Mouse (Mus musculus): Measurements from ENCODE around the gene Cdkn3. TPM values are rescaled to one million over a fixed set of nuclear protein-coding genes. Genes with fewer than 3 reads are reported as not detected.

The Cdkn3 gene
- polyA plus RNA-seq, 1 experiment from 2014 or later, result 5.2 TPM

- Histone ChIP-seq H3K9me3 (ENCODE audit: control insufficient read depth, low read length) (no peaks in the 10 kb centered on the region), H3K4me2 (ENCODE audit: low read depth, low read length) (peak overlapping the region; percentile 76), H3K4me1 (ENCODE audit: control insufficient read depth, insufficient read depth, low read length) (peaks cover 12% of the 10 kb centered on the region; the same call in 1 of the 2 replicates), H3K4me3 (ENCODE audit: low read depth, low read length) (peak overlapping the region; percentile 93), H3K36me3 (ENCODE audit: control insufficient read depth, insufficient read depth, low read length) (no peaks in the 10 kb centered on the region), H3K9ac (replicated peaks; ENCODE audit: low read depth, low read length) (peak overlapping the region; percentile 94; the same call in 1 of the 2 replicates), H3K27me3 (ENCODE audit: control insufficient read depth, insufficient read depth, low read length) (no peaks in the 10 kb centered on the region; the same call in 1 of the 2 replicates), H3K27ac (ENCODE audit: low read depth, low read length) (peak overlapping the region; percentile 1; the same call in 1 of the 2 replicates)
- 38% methylated on average over 8 of the region's 8 CpGs for WGBS
- peak; percentile 1; the same call in 1 of the 2 replicates for ATAC-seq (ENCODE audit: low read depth)
Measured at GRCm38 (mm10) chr14:46788505-46788901, 28.2 kb downstream of the Cdkn3 start.

GRCm38 (mm10) chr14:46790303-46790702, 30.0 kb downstream of the Cdkn3 start:
- H3K27me3 ChIP-seq (ENCODE audit: control insufficient read depth, insufficient read depth, low read length), result no peaks in the 10 kb centered on the region; the same call in 1 of the 2 replicates
- H3K36me3 ChIP-seq (ENCODE audit: control insufficient read depth, insufficient read depth, low read length), result no peaks in the 10 kb centered on the region
- H3K4me3 ChIP-seq (ENCODE audit: low read depth, low read length), result no peak overlapping the region
- ATAC-seq (ENCODE audit: low read depth), result no peak
- 68% methylated on average over 4 of the region's 4 CpGs for WGBS
- no peaks in the 10 kb centered on the region for H3K9me3 ChIP-seq (ENCODE audit: control insufficient read depth, low read length)
- no peak overlapping the region for H3K27ac ChIP-seq (ENCODE audit: low read depth, low read length)
- no peak overlapping the region for H3K4me2 ChIP-seq (ENCODE audit: low read depth, low read length)
- H3K4me1 ChIP-seq (ENCODE audit: control insufficient read depth, insufficient read depth, low read length), result peaks cover 12% of the 10 kb centered on the region; the same call in 1 of the 2 replicates
- no peak overlapping the region for H3K9ac ChIP-seq (replicated peaks; ENCODE audit: low read depth, low read length)

GRCm38 (mm10) chr14:46790723-46791122, 30.4 kb downstream of the Cdkn3 start:
- Histone ChIP-seq H3K27ac (ENCODE audit: low read depth, low read length) (no peak overlapping the region), H3K27me3 (ENCODE audit: control insufficient read depth, insufficient read depth, low read length) (no peaks in the 10 kb centered on the region; the same call in 1 of the 2 replicates), H3K9me3 (ENCODE audit: control insufficient read depth, low read length) (no peaks in the 10 kb centered on the region), H3K4me3 (ENCODE audit: low read depth, low read length) (no peak overlapping the region), H3K4me2 (ENCODE audit: low read depth, low read length) (no peak overlapping the region), H3K9ac (replicated peaks; ENCODE audit: low read depth, low read length) (no peak overlapping the region), H3K4me1 (ENCODE audit: control insufficient read depth, insufficient read depth, low read length) (peaks cover 12% of the 10 kb centered on the region; the same call in 1 of the 2 replicates), H3K36me3 (ENCODE audit: control insufficient read depth, insufficient read depth, low read length) (no peaks in the 10 kb centered on the region)
- ATAC-seq (ENCODE audit: low read depth), result no peak
- 95% methylated on average over 6 of the region's 6 CpGs for WGBS

- Histone ChIP-seq H3K4me1 (ENCODE audit: control insufficient read depth, insufficient read depth, low read length) (no peaks in the 10 kb centered on the region), H3K36me3 (ENCODE audit: control insufficient read depth, insufficient read depth, low read length) (no peaks in the 10 kb centered on the region), H3K4me3 (ENCODE audit: low read depth, low read length) (no peak overlapping the region), H3K27ac (ENCODE audit: low read depth, low read length) (no peak overlapping the region), H3K4me2 (ENCODE audit: low read depth, low read length) (no peak overlapping the region), H3K9me3 (ENCODE audit: control insufficient read depth, low read length) (no peaks in the 10 kb centered on the region), H3K27me3 (ENCODE audit: control insufficient read depth, insufficient read depth, low read length) (no peaks in the 10 kb centered on the region), H3K9ac (replicated peaks; ENCODE audit: low read depth, low read length) (no peak overlapping the region)
- WGBS, result 93% methylated on average over 5 of the region's 5 CpGs
- ATAC-seq (ENCODE audit: low read depth), result no peak
Measured at GRCm38 (mm10) chr14:46794157-46794556, 33.8 kb downstream of the Cdkn3 start.

- WGBS, result 87% methylated on average over 3 of the region's 3 CpGs
- no peak for ATAC-seq (ENCODE audit: low read depth)
- Histone ChIP-seq H3K27ac (ENCODE audit: low read depth, low read length) (no peak overlapping the region), H3K27me3 (ENCODE audit: control insufficient read depth, insufficient read depth, low read length) (no peaks in the 10 kb centered on the region), H3K4me3 (ENCODE audit: low read depth, low read length) (no peak overlapping the region), H3K36me3 (ENCODE audit: control insufficient read depth, insufficient read depth, low read length) (no peaks in the 10 kb centered on the region; the same call in 1 of the 2 replicates), H3K9me3 (ENCODE audit: control insufficient read depth, low read length) (no peaks in the 10 kb centered on the region), H3K4me2 (ENCODE audit: low read depth, low read length) (no peak overlapping the region), H3K4me1 (ENCODE audit: control insufficient read depth, insufficient read depth, low read length) (no peaks in the 10 kb centered on the region), H3K9ac (replicated peaks; ENCODE audit: low read depth, low read length) (no peak overlapping the region)
Measured at GRCm38 (mm10) chr14:46800684-46801345, 40.5 kb downstream of the Cdkn3 start.

GRCm38 (mm10) chr14:46803259-46803658, 42.9 kb downstream of the Cdkn3 start:
- no peak overlapping the region for H3K4me2 ChIP-seq (ENCODE audit: low read depth, low read length)
- no peaks in the 10 kb centered on the region for H3K27me3 ChIP-seq (ENCODE audit: control insufficient read depth, insufficient read depth, low read length)
- no peak for ATAC-seq (ENCODE audit: low read depth)
- H3K36me3 ChIP-seq (ENCODE audit: control insufficient read depth, insufficient read depth, low read length), result no peaks in the 10 kb centered on the region; the same call in 1 of the 2 replicates
- no peaks in the 10 kb centered on the region for H3K9me3 ChIP-seq (ENCODE audit: control insufficient read depth, low read length)
- no peak overlapping the region for H3K9ac ChIP-seq (replicated peaks; ENCODE audit: low read depth, low read length)
- H3K4me3 ChIP-seq (ENCODE audit: low read depth, low read length), result no peak overlapping the region
- H3K27ac ChIP-seq (ENCODE audit: low read depth, low read length), result no peak overlapping the region
- WGBS, result 93% methylated on average over 4 of the region's 4 CpGs
- no peaks in the 10 kb centered on the region for H3K4me1 ChIP-seq (ENCODE audit: control insufficient read depth, insufficient read depth, low read length)

- ATAC-seq (ENCODE audit: low read depth), result no peak
- Histone ChIP-seq H3K4me1 (ENCODE audit: control insufficient read depth, insufficient read depth, low read length) (no peaks in the 10 kb centered on the region), H3K4me2 (ENCODE audit: low read depth, low read length) (no peak overlapping the region), H3K9ac (replicated peaks; ENCODE audit: low read depth, low read length) (no peak overlapping the region), H3K36me3 (ENCODE audit: control insufficient read depth, insufficient read depth, low read length) (no peaks in the 10 kb centered on the region; the same call in 1 of the 2 replicates), H3K27me3 (ENCODE audit: control insufficient read depth, insufficient read depth, low read length) (no peaks in the 10 kb centered on the region), H3K9me3 (ENCODE audit: control insufficient read depth, low read length) (no peaks in the 10 kb centered on the region), H3K27ac (ENCODE audit: low read depth, low read length) (no peak overlapping the region), H3K4me3 (ENCODE audit: low read depth, low read length) (no peak overlapping the region)
- WGBS, result 91% methylated on average over 1 of the region's 1 CpGs
Measured at GRCm38 (mm10) chr14:46803791-46804190, 43.5 kb downstream of the Cdkn3 start.

- no peak overlapping the region for H3K27ac ChIP-seq (ENCODE audit: low read depth, low read length)
- peaks cover 7% of the 10 kb centered on the region for H3K36me3 ChIP-seq (ENCODE audit: control insufficient read depth, insufficient read depth, low read length)
- no peaks in the 10 kb centered on the region for H3K4me1 ChIP-seq (ENCODE audit: control insufficient read depth, insufficient read depth, low read length)
- H3K4me2 ChIP-seq (ENCODE audit: low read depth, low read length), result no peak overlapping the region
- WGBS, result 83% methylated on average over 5 of the region's 5 CpGs
- no peaks in the 10 kb centered on the region for H3K27me3 ChIP-seq (ENCODE audit: control insufficient read depth, insufficient read depth, low read length)
- no peak overlapping the region for H3K4me3 ChIP-seq (ENCODE audit: low read depth, low read length)
- no peaks in the 10 kb centered on the region for H3K9me3 ChIP-seq (ENCODE audit: control insufficient read depth, low read length)
- no peak overlapping the region for H3K9ac ChIP-seq (replicated peaks; ENCODE audit: low read depth, low read length)
- ATAC-seq (ENCODE audit: low read depth), result no peak
Measured at GRCm38 (mm10) chr14:46806186-46806585, 45.8 kb downstream of the Cdkn3 start.

- Histone ChIP-seq H3K4me2 (ENCODE audit: low read depth, low read length) (no peak overlapping the region), H3K9ac (replicated peaks; ENCODE audit: low read depth, low read length) (no peak overlapping the region), H3K4me1 (ENCODE audit: control insufficient read depth, insufficient read depth, low read length) (no peaks in the 10 kb centered on the region), H3K4me3 (ENCODE audit: low read depth, low read length) (no peak overlapping the region), H3K9me3 (ENCODE audit: control insufficient read depth, low read length) (no peaks in the 10 kb centered on the region), H3K27me3 (ENCODE audit: control insufficient read depth, insufficient read depth, low read length) (no peaks in the 10 kb centered on the region), H3K27ac (ENCODE audit: low read depth, low read length) (no peak overlapping the region), H3K36me3 (ENCODE audit: control insufficient read depth, insufficient read depth, low read length) (peaks cover 9% of the 10 kb centered on the region)
- ATAC-seq (ENCODE audit: low read depth), result no peak
- WGBS, result 88% methylated on average over 3 of the region's 3 CpGs
Measured at GRCm38 (mm10) chr14:46807927-46808326, 47.6 kb downstream of the Cdkn3 start.
